Mouse (Mus musculus) MEL (cell line): ENCODE measurements at regions not wholly inside any gene's neighbourhood (a gene's known extent, or its start where the extent isn't known, plus 50 kb on each side); places are given as distances from the start of the nearest gene placed in this dataset.
A peak's percentile ranks its signal among the peaks of the same experiment; 100 is the strongest.

ENCODE experiments used
- DNase-seq: peaks from one replicate; pipeline ENCODE4 v3.0.0; 2011; ENCODE audit warnings: low read depth, low spot score
- H3K27ac ChIP-seq: 2 replicates; pipeline ENCODE4 v1.5.1; 2012; ENCODE audit warnings: low read depth, mild to moderate bottlenecking, control low read depth, low read length, moderate library complexity; ENCODE audit not compliant: control insufficient read depth
- H3K27me3 ChIP-seq, 2 experiments: fragments of 150-350 bp in 1 of 2; sonication (generic) in 1 of 2; 2 replicates each; pipeline ENCODE4 v1.6.1; 2012; ENCODE audit warnings: low read length in 2 of 2, mild to moderate bottlenecking in 2 of 2, improper control_type of control experiment in 1 of 2, moderate library complexity in 1 of 2; ENCODE audit not compliant: insufficient read depth in 2 of 2, control insufficient read depth in 1 of 2
- H3K36me3 ChIP-seq, 2 experiments: 2 replicates each; pipeline ENCODE4 v1.6.1; 2012 to 2014; ENCODE audit warnings: low read length in 2 of 2, improper control_type of control experiment in 1 of 2, inconsistent platforms in 1 of 2, mild to moderate bottlenecking in 1 of 2; ENCODE audit not compliant: insufficient read depth in 2 of 2, control insufficient read depth in 1 of 2
- H3K4me1 ChIP-seq, 2 experiments: fragments of 150-350 bp in 1 of 2; sonication (generic) in 1 of 2; 2 replicates each; pipeline ENCODE4 v1.6.1; 2012; ENCODE audit warnings: low read length in 2 of 2, improper control_type of control experiment in 1 of 2, mild to moderate bottlenecking in 1 of 2; ENCODE audit not compliant: insufficient read depth in 2 of 2, control insufficient read depth in 1 of 2
- H3K4me3 ChIP-seq, 2 experiments: fragments of 150-350 bp in 1 of 2; sonication (generic) in 1 of 2; 2 replicates each; pipeline ENCODE4 v1.5.1; 2012; ENCODE audit warnings: low read depth in 2 of 2, low read length in 2 of 2, mild to moderate bottlenecking in 2 of 2, moderate library complexity in 2 of 2, control low read depth in 1 of 2, improper control_type of control experiment in 1 of 2; ENCODE audit not compliant: control insufficient read depth in 1 of 2, insufficient read depth in 1 of 2
- H3K79me2 ChIP-seq: 2 replicates; pipeline ENCODE4 v1.6.1; 2012; ENCODE audit warnings: mild to moderate bottlenecking, low read length, moderate library complexity; ENCODE audit not compliant: control insufficient read depth, poor library complexity, insufficient read depth
- H3K9ac ChIP-seq: 2 replicates; pipeline ENCODE4 v1.6.1; 2012; ENCODE audit warnings: low read depth, mild to moderate bottlenecking, control low read depth, low read length, moderate library complexity; ENCODE audit not compliant: control insufficient read depth, poor library complexity, severe bottlenecking
- H3K9me3 ChIP-seq: fragments of 150-350 bp; sonication (generic); replicated peaks from 2 replicates; pipeline ENCODE4 v1.6.1; 2012; ENCODE audit warnings: mild to moderate bottlenecking, low read length, improper control_type of control experiment, moderate library complexity; ENCODE audit not compliant: insufficient read depth
- CTCF ChIP-seq, 3 experiments: IDR thresholded peaks in 2 of 3; conservative IDR thresholded peaks in 1 of 3; 2 replicates each; pipeline ENCODE4 v1.5.1; 2011 to 2012; ENCODE audit warnings: low read length in 3 of 3, low read depth in 2 of 3, mild to moderate bottlenecking in 2 of 3, improper control_type of control experiment in 1 of 3, inconsistent platforms in 1 of 3, mixed read lengths in 1 of 3, moderate library complexity in 1 of 3; ENCODE audit not compliant: control insufficient read depth in 1 of 3, insufficient read depth in 1 of 3, poor library complexity in 1 of 3, severe bottlenecking in 1 of 3
- E2F4 ChIP-seq: IDR thresholded peaks from 2 replicates; pipeline ENCODE4 v1.6.1; 2011; ENCODE audit warnings: low read depth, low read length, improper control_type of control experiment, borderline replicate concordance
- ELF1 ChIP-seq: IDR thresholded peaks from 2 replicates; pipeline ENCODE4 v1.6.1; 2014; ENCODE audit warnings: low read depth, mild to moderate bottlenecking, inconsistent platforms, low read length, improper control_type of control experiment, moderate library complexity
- EP300 ChIP-seq, 2 experiments: IDR thresholded peaks; 2 replicates each; pipeline ENCODE4 v1.6.1; 2011; ENCODE audit warnings: improper control_type of control experiment in 2 of 2, low read length in 2 of 2, low read depth in 1 of 2, mild to moderate bottlenecking in 1 of 2
- ETS1 ChIP-seq: IDR thresholded peaks from 2 replicates; pipeline ENCODE4 v1.6.1; 2012; ENCODE audit warnings: low read depth, mild to moderate bottlenecking, inconsistent platforms, low read length, improper control_type of control experiment, moderate library complexity
- GATA1 ChIP-seq: IDR thresholded peaks from 2 replicates; pipeline ENCODE4 v1.6.1; 2011; ENCODE audit warnings: low read depth, low read length, improper control_type of control experiment
- MAFK ChIP-seq: IDR thresholded peaks from 2 replicates; pipeline ENCODE4 v1.6.1; 2011; ENCODE audit warnings: low read depth, mild to moderate bottlenecking, low read length, improper control_type of control experiment, borderline replicate concordance
- MAZ ChIP-seq: IDR thresholded peaks from 2 replicates; pipeline ENCODE4 v1.6.1; 2012; ENCODE audit warnings: low read depth, mild to moderate bottlenecking, inconsistent platforms, low read length, improper control_type of control experiment
- MXI1 ChIP-seq: IDR thresholded peaks from 2 replicates; pipeline ENCODE4 v1.6.1; 2011; ENCODE audit warnings: mild to moderate bottlenecking, low read depth, low read length, improper control_type of control experiment
- MYB ChIP-seq: IDR thresholded peaks from 2 replicates; pipeline ENCODE4 v1.6.1; 2011; ENCODE audit warnings: mild to moderate bottlenecking, low read depth, low read length, improper control_type of control experiment
- NELFE ChIP-seq: IDR thresholded peaks from 2 replicates; pipeline ENCODE4 v1.6.1; 2011; ENCODE audit warnings: low read depth, low read length, improper control_type of control experiment
- NRF1 ChIP-seq: IDR thresholded peaks from 2 replicates; pipeline ENCODE4 v1.6.1; 2014; ENCODE audit warnings: low read depth, mild to moderate bottlenecking, inconsistent platforms, low read length, improper control_type of control experiment, moderate library complexity; ENCODE audit not compliant: poor library complexity, insufficient read depth, severe bottlenecking
- POLR2AphosphoS2 ChIP-seq: IDR thresholded peaks from 2 replicates; pipeline ENCODE4 v1.6.1; 2011; ENCODE audit warnings: low read length, improper control_type of control experiment
- RAD21 ChIP-seq: IDR thresholded peaks from 2 replicates; pipeline ENCODE4 v1.6.1; 2011; ENCODE audit warnings: mild to moderate bottlenecking, low read depth, low read length, improper control_type of control experiment
- SIN3A ChIP-seq: IDR thresholded peaks from 2 replicates; pipeline ENCODE4 v1.6.1; 2012; ENCODE audit warnings: low read length, improper control_type of control experiment, inconsistent platforms
- SMC3 ChIP-seq: IDR thresholded peaks from 2 replicates; pipeline ENCODE4 v1.6.1; 2011; ENCODE audit warnings: low read depth, low read length, improper control_type of control experiment
- UBTF ChIP-seq: IDR thresholded peaks from 2 replicates; pipeline ENCODE4 v1.6.1; 2012; ENCODE audit warnings: low read depth, mild to moderate bottlenecking, inconsistent platforms, low read length, improper control_type of control experiment, moderate library complexity, borderline replicate concordance; ENCODE audit not compliant: insufficient read depth
- USF1 ChIP-seq: IDR thresholded peaks from 2 replicates; pipeline ENCODE4 v1.6.1; 2014; ENCODE audit warnings: low read depth, mild to moderate bottlenecking, inconsistent platforms, low read length, improper control_type of control experiment, moderate library complexity
- ZC3H11A ChIP-seq: IDR thresholded peaks from 2 replicates; pipeline ENCODE4 v1.6.1; 2012; ENCODE audit warnings: low read depth, mild to moderate bottlenecking, inconsistent platforms, low read length, improper control_type of control experiment
- ZKSCAN1 ChIP-seq: IDR thresholded peaks from 2 replicates; pipeline ENCODE4 v1.6.1; 2012; ENCODE audit warnings: low read depth, mild to moderate bottlenecking, inconsistent platforms, low read length, improper control_type of control experiment, moderate library complexity
- ZMIZ1 ChIP-seq: IDR thresholded peaks from 2 replicates; pipeline ENCODE4 v1.6.1; 2012; ENCODE audit warnings: low read depth, mild to moderate bottlenecking, inconsistent platforms, low read length, improper control_type of control experiment, moderate library complexity
- ZNF384 ChIP-seq: IDR thresholded peaks from 2 replicates; pipeline ENCODE4 v1.6.1; 2012; ENCODE audit warnings: low read depth, mild to moderate bottlenecking, inconsistent platforms, low read length, improper control_type of control experiment

- Histone ChIP-seq H3K9me3 (no peaks in the 10 kb centered on the region), H3K27ac (no peak overlapping the region), H3K27me3 (no peaks in the 10 kb centered on the region), H3K4me1 (no peaks in the 10 kb centered on the region), H3K79me2 (no peaks in the 10 kb centered on the region), H3K9ac (no peak overlapping the region), H3K36me3 (no peaks in the 10 kb centered on the region), H3K4me3 (no peak overlapping the region)
- DNase-seq, result no peak
- TF ChIP-seq E2F4 (no peak), SIN3A (no peak), ZNF384 (no peak), ETS1 (no peak), CTCF (IDR thresholded peaks at IDR 0.05 in 2 of 3, conservative IDR thresholded peaks at IDR 0.05 in 1 of 3; ENCODE audit: control insufficient read depth in 1 of 3, insufficient read depth in 1 of 3, low read depth in 2 of 3, low read length in 3 of 3, poor library complexity in 1 of 3, severe bottlenecking in 1 of 3) (no peak), ZMIZ1 (no peak), EP300 (IDR thresholded peaks at IDR 0.05; ENCODE audit: low read depth in 1 of 2, low read length in 2 of 2) (no peak), MXI1 (no peak), MYB (no peak), ZC3H11A (no peak), POLR2AphosphoS2 (no peak), NRF1 (no peak), USF1 (no peak), UBTF (no peak)
Measured at GRCm38 (mm10) chr6:143372487-143372886, 205.5 kb downstream of the Etnk1 start.

- Histone ChIP-seq H3K79me2 (no peaks in the 10 kb centered on the region), H3K36me3 (no peaks in the 10 kb centered on the region), H3K9ac (no peak overlapping the region), H3K27me3 (no peaks in the 10 kb centered on the region), H3K9me3 (no peaks in the 10 kb centered on the region), H3K4me3 (no peak overlapping the region), H3K4me1 (no peaks in the 10 kb centered on the region), H3K27ac (no peak overlapping the region)
- no peak for TF ChIP-seq ZNF384
- TF ChIP-seq MAFK, result no peak
- no peak for TF ChIP-seq MAZ
- no peak for TF ChIP-seq SIN3A
- no peak for TF ChIP-seq USF1
- no peak for TF ChIP-seq UBTF
- no peak for TF ChIP-seq NELFE
- TF ChIP-seq GATA1, result no peak
- no peak for TF ChIP-seq E2F4
- peak; percentile 68 for TF ChIP-seq SMC3
- 0 out of 2 replicates have a peak, but pooled peaks have one; percentile 26 for TF ChIP-seq ZC3H11A
- no peak for TF ChIP-seq ZKSCAN1
- no peak for TF ChIP-seq ELF1
- TF ChIP-seq RAD21, result peak; percentile 41
- TF ChIP-seq CTCF (IDR thresholded peaks at IDR 0.05 in 2 of 3, conservative IDR thresholded peaks at IDR 0.05 in 1 of 3; ENCODE audit: control insufficient read depth in 1 of 3, insufficient read depth in 1 of 3, low read depth in 2 of 3, low read length in 3 of 3, poor library complexity in 1 of 3, severe bottlenecking in 1 of 3), result peak; percentile 69 to 80 (median 74)
- peak; percentile 42 for DNase-seq
Measured at GRCm38 (mm10) chr6:143373686-143374273, 206.8 kb downstream of the Etnk1 start.
